Mouse (Mus musculus): Measurements from ENCODE around the gene Sec16b. TPM values are rescaled to one million over a fixed set of nuclear protein-coding genes. Genes with fewer than 3 reads are reported as not detected.

Sec16b gene
- polyA plus RNA-seq, 1 experiment from 2014 or later, result 1.1 TPM

- no peak overlapping the region for H3K27ac ChIP-seq (replicated peaks; ENCODE audit: low read depth, low read length)
- DNase-seq (ENCODE audit: low spot score), result no peak
- 80% methylated on average over 8 of the region's 8 CpGs for WGBS
- H3K4me3 ChIP-seq (ENCODE audit: low read depth, low read length), result no peak overlapping the region
- H3K9me3 ChIP-seq (replicated peaks; ENCODE audit: control insufficient read depth, low read length), result no peaks in the 10 kb centered on the region
- H3K36me3 ChIP-seq (replicated peaks; ENCODE audit: control insufficient read depth, insufficient read depth, low read depth, low read length), result no peaks in the 10 kb centered on the region
- no peak overlapping the region for H3K4me2 ChIP-seq (ENCODE audit: low read depth, low read length)
- H3K9ac ChIP-seq (replicated peaks; ENCODE audit: low read length), result no peak overlapping the region
- no peak for ATAC-seq (replicated peaks; ENCODE audit: insufficient number of reproducible peaks, low FRiP score, low TSS enrichment, low read depth)
- H3K27me3 ChIP-seq (ENCODE audit: control insufficient read depth, insufficient read depth, low read length), result no peaks in the 10 kb centered on the region
- H3K4me1 ChIP-seq (ENCODE audit: control insufficient read depth, insufficient read depth, low read length), result no peaks in the 10 kb centered on the region
Measured at GRCm38 (mm10) chr1:157516838-157517808, 10.6 kb downstream of the Sec16b start.

GRCm38 (mm10) chr1:157518111-157518523, 11.6 kb downstream of the Sec16b start:
- no peak for ATAC-seq (replicated peaks; ENCODE audit: insufficient number of reproducible peaks, low FRiP score, low TSS enrichment, low read depth)
- no peaks in the 10 kb centered on the region for H3K4me1 ChIP-seq (ENCODE audit: control insufficient read depth, insufficient read depth, low read length)

GRCm38 (mm10) chr1:157519396-157519795, 12.9 kb downstream of the Sec16b start:
- WGBS, result 76% methylated on average over 2 of the region's 2 CpGs

More at GRCm38 (mm10) chr1:157518111-157518523, 11.6 kb downstream of the Sec16b start:
- Histone ChIP-seq H3K4me3 (ENCODE audit: low read depth, low read length) (no peak overlapping the region), H3K4me2 (ENCODE audit: low read depth, low read length) (no peak overlapping the region), H3K36me3 (replicated peaks; ENCODE audit: control insufficient read depth, insufficient read depth, low read depth, low read length) (no peaks in the 10 kb centered on the region), H3K9me3 (replicated peaks; ENCODE audit: control insufficient read depth, low read length) (no peaks in the 10 kb centered on the region), H3K9ac (replicated peaks; ENCODE audit: low read length) (no peak overlapping the region), H3K27me3 (ENCODE audit: control insufficient read depth, insufficient read depth, low read length) (no peaks in the 10 kb centered on the region), H3K27ac (replicated peaks; ENCODE audit: low read depth, low read length) (no peak overlapping the region)
- 78% methylated on average over 4 of the region's 4 CpGs for WGBS
- DNase-seq (ENCODE audit: low spot score), result no peak

GRCm38 (mm10) chr1:157522322-157522721, 15.8 kb downstream of the Sec16b start:
- Histone ChIP-seq H3K4me2 (ENCODE audit: low read depth, low read length) (no peak overlapping the region), H3K9me3 (replicated peaks; ENCODE audit: control insufficient read depth, low read length) (no peaks in the 10 kb centered on the region), H3K4me1 (ENCODE audit: control insufficient read depth, insufficient read depth, low read length) (no peaks in the 10 kb centered on the region; the same call in 1 of the 2 replicates), H3K27me3 (ENCODE audit: control insufficient read depth, insufficient read depth, low read length) (no peaks in the 10 kb centered on the region), H3K4me3 (ENCODE audit: low read depth, low read length) (no peak overlapping the region), H3K9ac (replicated peaks; ENCODE audit: low read length) (no peak overlapping the region), H3K36me3 (replicated peaks; ENCODE audit: control insufficient read depth, insufficient read depth, low read depth, low read length) (no peaks in the 10 kb centered on the region), H3K27ac (replicated peaks; ENCODE audit: low read depth, low read length) (no peak overlapping the region)
- DNase-seq (ENCODE audit: low spot score) (no peak), ATAC-seq (replicated peaks; ENCODE audit: insufficient number of reproducible peaks, low FRiP score, low TSS enrichment, low read depth) (no peak)
- 91% methylated on average over 5 of the region's 5 CpGs for WGBS

More at GRCm38 (mm10) chr1:157519396-157519795, 12.9 kb downstream of the Sec16b start:
- H3K9ac ChIP-seq (replicated peaks; ENCODE audit: low read length), result no peak overlapping the region
- H3K4me2 ChIP-seq (ENCODE audit: low read depth, low read length), result no peak overlapping the region
- no peak overlapping the region for H3K27ac ChIP-seq (replicated peaks; ENCODE audit: low read depth, low read length)
- H3K36me3 ChIP-seq (replicated peaks; ENCODE audit: control insufficient read depth, insufficient read depth, low read depth, low read length), result no peaks in the 10 kb centered on the region
- H3K4me3 ChIP-seq (ENCODE audit: low read depth, low read length), result no peak overlapping the region
- no peaks in the 10 kb centered on the region for H3K9me3 ChIP-seq (replicated peaks; ENCODE audit: control insufficient read depth, low read length)
- H3K27me3 ChIP-seq (ENCODE audit: control insufficient read depth, insufficient read depth, low read length), result no peaks in the 10 kb centered on the region
- DNase-seq (ENCODE audit: low spot score) (no peak), ATAC-seq (replicated peaks; ENCODE audit: insufficient number of reproducible peaks, low FRiP score, low TSS enrichment, low read depth) (no peak)
- H3K4me1 ChIP-seq (ENCODE audit: control insufficient read depth, insufficient read depth, low read length), result no peaks in the 10 kb centered on the region

GRCm38 (mm10) chr1:157524775-157525174, 18.2 kb downstream of the Sec16b start:
- no peaks in the 10 kb centered on the region for H3K27me3 ChIP-seq (ENCODE audit: control insufficient read depth, insufficient read depth, low read length)
- H3K4me2 ChIP-seq (ENCODE audit: low read depth, low read length), result no peak overlapping the region
- H3K9me3 ChIP-seq (replicated peaks; ENCODE audit: control insufficient read depth, low read length), result no peaks in the 10 kb centered on the region
- H3K27ac ChIP-seq (replicated peaks; ENCODE audit: low read depth, low read length), result no peak overlapping the region
- no peaks in the 10 kb centered on the region for H3K36me3 ChIP-seq (replicated peaks; ENCODE audit: control insufficient read depth, insufficient read depth, low read depth, low read length)
- ATAC-seq (replicated peaks; ENCODE audit: insufficient number of reproducible peaks, low FRiP score, low TSS enrichment, low read depth) (no peak), DNase-seq (ENCODE audit: low spot score) (no peak)
- no peaks in the 10 kb centered on the region; the same call in 1 of the 2 replicates for H3K4me1 ChIP-seq (ENCODE audit: control insufficient read depth, insufficient read depth, low read length)
- WGBS, result 90% methylated on average over 7 of the region's 7 CpGs
- H3K9ac ChIP-seq (replicated peaks; ENCODE audit: low read length), result no peak overlapping the region
- H3K4me3 ChIP-seq (ENCODE audit: low read depth, low read length), result no peak overlapping the region

- Histone ChIP-seq H3K4me3 (ENCODE audit: low read depth, low read length) (no peak overlapping the region), H3K4me1 (ENCODE audit: control insufficient read depth, insufficient read depth, low read length) (no peaks in the 10 kb centered on the region; the same call in 1 of the 2 replicates), H3K9me3 (replicated peaks; ENCODE audit: control insufficient read depth, low read length) (no peaks in the 10 kb centered on the region), H3K4me2 (ENCODE audit: low read depth, low read length) (no peak overlapping the region), H3K9ac (replicated peaks; ENCODE audit: low read length) (no peak overlapping the region), H3K36me3 (replicated peaks; ENCODE audit: control insufficient read depth, insufficient read depth, low read depth, low read length) (no peaks in the 10 kb centered on the region), H3K27ac (replicated peaks; ENCODE audit: low read depth, low read length) (no peak overlapping the region), H3K27me3 (ENCODE audit: control insufficient read depth, insufficient read depth, low read length) (no peaks in the 10 kb centered on the region)
- DNase-seq (ENCODE audit: low spot score), result no peak
- ATAC-seq (replicated peaks; ENCODE audit: insufficient number of reproducible peaks, low FRiP score, low TSS enrichment, low read depth), result no peak
- 78% methylated on average over 16 of the region's 16 CpGs for WGBS
Measured at GRCm38 (mm10) chr1:157525692-157526354, 19.3 kb downstream of the Sec16b start.

DNA sequence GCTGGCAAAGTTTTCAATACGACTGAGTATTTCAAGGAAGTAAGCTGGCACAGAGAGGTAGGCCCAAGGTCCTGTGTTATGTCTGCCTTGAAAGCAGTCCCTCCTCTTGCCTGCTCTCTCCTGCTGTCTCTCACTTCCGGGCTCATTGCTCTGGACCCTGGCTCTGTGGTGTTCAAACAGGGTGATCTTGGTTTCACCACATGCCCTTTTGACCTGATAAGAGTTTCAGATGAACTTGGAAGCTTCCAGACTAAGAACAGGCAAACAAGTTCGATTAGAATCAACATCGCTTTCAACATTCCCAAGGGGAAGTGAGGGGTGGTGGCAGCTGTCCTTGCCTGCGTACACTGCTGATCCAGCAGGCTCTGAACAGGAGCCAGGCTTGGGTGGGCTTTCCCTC, 20.1 kb downstream of the Sec16b start:
- no peaks in the 10 kb centered on the region for H3K9me3 ChIP-seq (replicated peaks; ENCODE audit: control insufficient read depth, low read length)
- H3K9ac ChIP-seq (replicated peaks; ENCODE audit: low read length), result no peak overlapping the region
- H3K36me3 ChIP-seq (replicated peaks; ENCODE audit: control insufficient read depth, insufficient read depth, low read depth, low read length), result no peaks in the 10 kb centered on the region
- no peaks in the 10 kb centered on the region for H3K27me3 ChIP-seq (ENCODE audit: control insufficient read depth, insufficient read depth, low read length)
- DNase-seq (ENCODE audit: low spot score) (no peak), ATAC-seq (replicated peaks; ENCODE audit: insufficient number of reproducible peaks, low FRiP score, low TSS enrichment, low read depth) (no peak)
- no peak overlapping the region for H3K27ac ChIP-seq (replicated peaks; ENCODE audit: low read depth, low read length)
- H3K4me1 ChIP-seq (ENCODE audit: control insufficient read depth, insufficient read depth, low read length), result no peaks in the 10 kb centered on the region; the same call in 1 of the 2 replicates
- H3K4me3 ChIP-seq (ENCODE audit: low read depth, low read length), result no peak overlapping the region
- H3K4me2 ChIP-seq (ENCODE audit: low read depth, low read length), result no peak overlapping the region
- WGBS, result 71% methylated on average over 5 of the region's 5 CpGs
